Mouse (Mus musculus) liver, postnatal 0 days (tissue): ENCODE measurements at regions not wholly inside any gene's neighbourhood (a gene's known extent, or its start where the extent isn't known, plus 50 kb on each side); places are given as distances from the start of the nearest gene placed in this dataset.

ENCODE experiments used
- CTCF ChIP-seq: sonication (generic); IDR thresholded peaks from 2 replicates; pipeline ENCODE4 v1.5.1; 2016; ENCODE audit warnings: antibody characterized with exemption, low read depth
- EP300 ChIP-seq: IDR thresholded peaks from 2 replicates; pipeline ENCODE4 v1.6.1; 2016; ENCODE audit warnings: antibody characterized with exemption, low read depth, mild to moderate bottlenecking

DNA sequence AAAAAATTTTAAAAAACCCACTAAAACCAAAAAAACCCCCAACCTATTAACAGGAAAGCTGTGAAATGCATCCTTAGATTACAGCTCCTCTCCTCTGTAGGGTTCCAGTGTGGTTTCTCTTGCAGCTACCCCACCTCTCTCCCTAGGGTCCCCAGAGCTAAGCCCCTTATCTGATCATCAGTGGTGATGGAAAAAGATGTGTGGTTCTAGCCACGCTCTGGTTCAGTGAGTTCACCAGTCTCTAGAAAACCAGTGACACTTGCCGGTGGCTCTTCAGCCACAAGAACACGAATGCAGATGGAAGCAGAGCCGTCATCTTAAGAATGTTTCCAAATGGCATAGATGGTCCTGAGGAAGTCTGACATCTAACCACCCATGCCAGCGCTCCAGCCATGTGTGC, 111.1 kb upstream of the Tpm1 start:
- TF ChIP-seq CTCF (no peak), EP300 (no peak)
